Mouse (Mus musculus) cerebellum, adult (tissue): ENCODE data around the gene Psmd8.

Experiments used
- ATAC-seq: cut with Nextera tagmentation; 2 replicates; pipeline ENCODE4 v1.9.2; 2017; ENCODE audit warnings: mild to moderate bottlenecking, moderate library complexity, mixed read lengths; ENCODE audit not compliant: insufficient number of reproducible peaks, low FRiP score, low TSS enrichment

The Psmd8 gene

GRCm38 (mm10) chr7:29170755-29171561 lies 9.5 kb downstream of the Psmd8 start:
- no peak for ATAC-seq

- ATAC-seq, result no peak; the same call in 1 of the 2 replicates
These were observed 10.3 kb downstream of the Psmd8 start, which contains the start of the genes Ggn and Spred3 for GRCm38 (mm10) chr7:29170066-29170754. Ggn (plus strand) TSS chr7:29170210. Spred3 (minus strand) TSS chr7:29170411.

DNA sequence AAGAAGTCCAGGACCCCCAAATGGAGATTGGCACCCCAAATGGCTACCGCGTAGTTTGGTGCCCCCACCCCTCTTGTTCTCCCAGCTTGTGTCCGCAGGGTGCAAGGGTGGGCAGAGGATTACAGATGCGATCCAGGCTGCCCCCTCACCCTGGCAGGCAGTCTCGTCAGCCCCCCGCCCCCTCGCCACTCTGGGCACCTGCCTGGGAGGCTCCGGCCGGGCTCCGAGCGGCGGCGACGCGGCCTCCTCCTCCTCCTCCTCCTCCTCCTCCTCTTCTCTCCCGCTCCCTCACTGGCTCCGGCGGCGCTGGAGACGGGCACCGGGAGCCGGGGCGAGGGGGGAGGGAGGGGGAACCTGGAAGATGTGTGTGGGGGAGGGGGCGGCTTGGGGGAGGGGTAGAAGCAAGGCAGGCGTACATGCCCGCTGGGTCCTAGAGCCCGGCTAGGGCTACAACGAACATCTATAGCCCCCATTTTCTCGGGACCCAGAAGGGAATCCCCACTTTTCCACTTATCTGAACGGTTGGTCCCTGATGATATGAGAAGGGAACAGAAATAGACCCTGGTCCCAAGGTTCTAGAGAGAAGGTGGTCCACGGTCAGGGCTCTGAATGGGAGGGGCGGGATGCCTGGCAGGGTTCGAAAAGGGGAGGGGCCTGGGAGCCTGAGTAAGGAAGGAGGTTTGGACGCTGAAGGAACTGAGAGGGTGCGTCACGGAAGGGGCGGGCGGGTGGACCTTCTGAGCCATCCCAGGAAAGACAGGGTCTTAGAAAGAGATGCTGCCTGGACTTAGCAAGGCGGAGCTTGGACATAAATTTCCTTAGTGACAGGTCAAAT lies 11.1 kb downstream of the Psmd8 start:
- ATAC-seq, result peak; percentile 80

DNA sequence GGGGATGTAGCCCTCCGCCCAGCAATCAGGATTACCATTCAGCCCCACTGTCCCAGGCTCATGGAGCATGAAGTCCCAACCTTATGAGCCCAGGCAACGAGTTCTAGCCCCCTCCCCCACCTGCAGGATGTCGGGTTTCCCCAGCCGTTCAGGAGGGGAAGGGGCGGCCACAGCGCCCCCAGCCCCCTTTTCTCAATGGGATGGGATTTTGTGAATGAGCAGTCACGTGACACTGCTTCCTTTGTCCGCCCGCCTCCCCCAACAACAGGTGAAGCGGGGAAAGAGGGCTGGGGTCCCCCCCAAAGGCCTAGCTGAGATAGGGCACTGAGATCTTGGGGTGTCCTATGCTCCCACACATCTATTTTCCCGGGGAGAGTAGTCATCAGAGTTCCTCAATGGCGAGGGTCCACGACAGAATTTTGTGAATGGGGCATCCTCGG lies 11.7 kb downstream of the Psmd8 start:
- ATAC-seq, result no peak

DNA sequence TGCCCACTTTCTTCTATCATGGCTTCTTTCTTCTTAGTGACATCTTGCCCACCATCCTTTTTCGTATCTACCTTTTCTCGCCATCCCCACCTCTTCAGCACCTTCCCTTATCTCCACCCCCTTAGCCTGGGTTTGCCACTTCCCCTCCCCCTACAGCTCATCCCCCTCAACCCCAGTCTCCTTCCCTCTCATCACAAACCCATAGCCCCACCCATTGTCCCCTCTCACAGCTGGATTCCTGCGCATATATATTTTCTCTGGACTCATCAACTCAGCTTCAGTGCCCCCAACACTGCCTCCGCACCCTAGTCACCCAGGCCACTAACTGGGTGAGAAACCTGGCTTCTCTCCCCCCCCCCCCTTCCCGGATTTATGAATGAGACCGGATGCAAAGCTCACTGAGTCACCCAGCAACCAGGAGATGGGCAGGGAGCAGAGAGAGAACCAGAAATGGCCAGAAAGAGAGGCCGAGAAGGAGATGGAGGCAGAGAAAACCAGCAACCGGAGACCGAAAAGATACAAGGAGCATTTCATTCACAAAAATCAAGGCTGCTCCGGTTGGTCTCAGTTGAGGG lies 12.3 kb downstream of the Psmd8 start:
- ATAC-seq, result no peak

DNA sequence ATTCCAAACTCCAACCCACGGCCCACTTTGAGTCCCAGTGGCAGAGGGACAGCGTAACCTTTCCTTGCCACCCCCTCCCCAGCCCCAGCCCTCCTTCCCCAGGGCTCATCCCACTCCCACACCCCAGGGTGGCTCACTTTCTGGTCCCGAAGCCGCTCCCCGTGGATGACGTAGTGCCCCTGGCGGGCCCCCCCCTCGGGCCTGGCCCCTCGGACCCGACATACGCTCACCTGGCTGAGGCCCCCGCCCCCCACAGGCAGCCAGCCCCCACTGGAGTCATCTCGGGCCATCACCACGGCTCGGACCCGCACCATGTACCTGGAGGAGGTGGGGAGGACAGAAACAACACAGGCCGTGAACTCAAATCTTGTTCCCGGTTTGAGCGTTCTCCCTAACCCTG lies 12.8 kb downstream of the Psmd8 start:
- no peak for ATAC-seq

- no peak for ATAC-seq
These were observed 17.6 kb downstream of the Psmd8 start for GRCm38 (mm10) chr7:29162750-29163525.

GRCm38 (mm10) chr7:29162294-29162693 lies 18.2 kb downstream of the Psmd8 start:
- ATAC-seq, result no peak

GRCm38 (mm10) chr7:29158264-29158663 lies 22.2 kb downstream of the Psmd8 start:
- no peak for ATAC-seq

- peak; percentile 80 for ATAC-seq
These were observed 24.4 kb downstream of the Psmd8 start, which contains the start of gene Fam98c for GRCm38 (mm10) chr7:29155838-29156782. Fam98c (minus strand) TSS chr7:29156234.

DNA sequence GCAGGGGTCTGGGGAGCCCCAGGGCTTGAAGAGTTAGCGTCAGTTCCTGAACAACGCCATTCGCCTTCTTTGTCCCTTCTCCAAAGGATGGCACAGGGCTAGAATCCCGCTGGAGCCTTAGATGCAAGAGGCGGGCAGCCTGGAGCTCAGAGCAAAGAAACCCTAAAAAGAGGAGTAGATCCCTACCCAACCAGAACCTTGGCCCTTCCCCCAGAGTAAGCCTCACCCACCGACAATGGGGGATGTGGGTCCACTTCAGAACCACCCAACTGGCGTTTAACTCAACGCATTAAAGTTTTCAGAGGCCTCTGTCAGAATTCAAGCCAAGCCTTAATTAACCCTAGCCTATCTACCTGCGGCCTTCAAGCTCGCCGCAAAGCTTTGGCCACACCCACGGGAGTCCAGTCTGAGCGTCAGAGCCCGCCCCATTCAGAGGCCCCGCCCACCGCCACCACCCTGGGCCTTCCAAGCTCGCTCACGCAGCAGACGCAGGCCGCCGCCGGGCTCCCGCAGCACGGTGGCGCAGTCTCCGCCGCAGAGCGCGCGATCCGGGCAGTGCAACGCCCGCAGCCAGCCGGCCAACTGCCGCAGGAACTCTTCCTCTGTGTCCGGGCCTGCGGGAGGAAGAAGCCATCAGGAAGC lies 25.2 kb downstream of the Psmd8 start:
- ATAC-seq, result peak; percentile 79

DNA sequence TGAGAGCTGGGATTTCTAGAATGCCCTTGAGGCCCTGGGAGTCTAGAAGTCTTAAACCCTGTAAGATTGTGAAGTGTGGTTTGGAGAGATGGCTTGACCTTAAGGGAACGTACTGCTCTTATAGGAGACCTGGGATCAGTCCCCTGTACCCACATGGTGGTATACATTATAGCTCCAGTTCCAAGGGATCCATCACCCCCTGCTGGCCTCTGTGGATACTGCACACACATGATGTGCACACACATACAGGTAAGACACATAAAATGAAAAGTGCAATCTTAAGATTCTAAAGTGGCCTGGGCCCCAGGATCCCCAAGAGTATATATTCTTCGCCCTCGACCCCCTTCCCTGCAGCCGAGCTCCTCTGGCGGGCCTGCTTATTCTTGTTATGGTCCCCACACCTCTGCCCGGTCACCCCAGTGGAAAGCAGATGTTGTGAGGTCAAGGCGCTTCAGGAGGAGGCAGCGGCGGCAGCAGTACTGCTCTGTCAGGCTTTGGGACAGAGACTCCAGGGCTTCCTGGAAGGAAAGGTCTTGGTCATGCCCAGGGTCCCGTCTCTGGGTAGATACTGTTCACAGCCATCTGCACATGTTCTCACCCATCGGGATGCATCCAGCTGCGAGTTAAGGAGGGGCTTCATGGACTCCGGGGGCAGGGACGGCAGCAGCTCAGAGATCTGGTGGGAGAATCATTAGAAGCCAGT lies 26.3 kb downstream of the Psmd8 start:
- no peak for ATAC-seq

DNA sequence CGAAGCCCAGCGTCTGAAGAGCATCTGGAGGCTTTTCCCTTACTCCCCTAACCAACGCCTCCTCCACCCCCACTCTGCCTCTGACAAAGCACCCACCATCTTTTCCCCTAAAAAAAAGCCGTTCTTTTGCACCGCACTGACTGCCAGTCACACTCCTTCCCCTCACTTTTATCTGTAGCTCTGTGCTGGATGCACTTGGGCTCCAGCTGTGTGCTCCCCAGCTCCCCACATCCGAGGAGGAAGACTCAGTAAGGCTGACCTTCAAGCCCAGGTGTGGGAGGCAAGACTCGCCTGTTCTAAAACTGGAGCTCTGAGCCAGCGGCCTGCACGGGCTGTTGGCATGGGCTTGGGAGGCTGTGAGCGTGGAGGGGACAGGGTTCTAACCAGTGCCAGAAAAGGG lies 29.0 kb downstream of the Psmd8 start:
- ATAC-seq, result no peak

GRCm38 (mm10) chr7:29148771-29149170 lies 31.7 kb downstream of the Psmd8 start:
- ATAC-seq, result no peak

- ATAC-seq, result no peak
These were observed 33.7 kb downstream of the Psmd8 start for GRCm38 (mm10) chr7:29146625-29147367.

DNA sequence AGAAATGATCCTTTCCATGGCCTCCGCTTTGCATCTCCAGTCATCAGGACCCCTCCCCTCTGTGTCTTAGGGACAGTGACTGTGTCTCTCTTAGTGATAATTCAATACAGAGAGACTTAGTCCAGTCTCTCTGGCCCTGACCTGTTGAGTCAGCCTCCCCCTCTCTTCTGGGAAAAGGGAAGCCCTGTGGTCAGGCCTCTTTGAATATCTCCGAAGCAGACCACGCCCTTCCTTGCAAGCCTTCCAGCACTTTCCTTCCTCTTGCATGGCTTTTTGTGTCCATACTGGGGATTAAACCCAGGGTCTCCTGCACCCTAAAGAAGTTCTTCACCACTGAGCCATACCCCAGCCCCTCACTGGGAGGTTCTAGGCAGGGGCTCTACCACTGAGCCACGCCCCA lies 36.5 kb downstream of the Psmd8 start:
- ATAC-seq, result no peak

DNA sequence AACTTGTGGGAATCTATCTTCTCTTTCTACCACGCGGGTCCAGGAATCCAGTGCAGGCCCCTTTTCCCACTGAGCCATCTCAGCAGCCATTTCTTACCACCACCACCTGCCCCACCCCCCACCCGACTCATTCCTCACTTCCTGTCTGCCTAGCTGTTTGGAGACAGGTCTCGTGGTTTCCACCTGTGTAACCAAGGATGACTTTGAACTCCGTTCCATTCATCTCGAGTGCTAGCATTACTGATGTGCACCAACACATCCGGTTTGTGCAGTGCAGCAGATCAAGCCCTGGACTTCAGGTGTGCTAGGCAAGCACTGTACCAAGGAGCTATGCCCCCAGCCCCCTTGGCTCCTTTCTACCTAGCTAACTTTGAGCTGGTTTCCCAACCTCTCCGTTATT lies 39.1 kb downstream of the Psmd8 start:
- no peak for ATAC-seq
